In genomic region chr14:28030870-28031269, GRCm38 (mm10) we compare ENCODE assay signal across 13 mouse cellular contexts.
A peak's percentile ranks its signal among the peaks of the same experiment; 100 is the strongest.
DNase-seq lines count a peak whose midpoint lies in the region; ATAC-seq and TF ChIP-seq lines count a peak whose summit lies in the region.
"Had no signal": no experiment of that assay in that cellular context is flagged by ENCODE, and none has a peak within 500 bp of the region (broad histone marks: within the 10 kb centered on the region; RNA-seq: fewer than 3 reads in every experiment).

No protein-coding gene starts in this region.

- no peak overlapping the region for H3K9ac ChIP-seq in hindbrain, embryonic 14.5 days
- H3K9ac ChIP-seq in hindbrain, embryonic 12.5 days: no peak overlapping the region
- no peak overlapping the region for H3K9ac ChIP-seq in limb, embryonic 14.5 days (ENCODE audit: low read depth, low read length, severe bottlenecking)
- H3K9ac ChIP-seq in forebrain, embryonic 14.5 days (ENCODE audit: low read length): no peak overlapping the region
- H3K9ac ChIP-seq: embryonic facial prominence, embryonic 13.5 days; intestine, embryonic 15.5 days had no signal

- H3K4me2 ChIP-seq in hindbrain, embryonic 14.5 days (replicated peaks): no peak overlapping the region
- no peak overlapping the region for H3K4me2 ChIP-seq in hindbrain, embryonic 12.5 days (replicated peaks)
- H3K4me2 ChIP-seq in limb, embryonic 14.5 days (replicated peaks; ENCODE audit: low read depth, low read length, severe bottlenecking): no peak overlapping the region
- peak overlapping the region; percentile 5; the same call in 1 of the 2 replicates for H3K4me2 ChIP-seq in forebrain, embryonic 14.5 days (ENCODE audit: low read length)
- H3K4me2 ChIP-seq: embryonic facial prominence, embryonic 13.5 days; intestine, embryonic 15.5 days had no signal

- in situ Hi-C loops in Patski (cut with MboI; ENCODE audit: low pct_unique_long_range_greater_than_20kb): no loop called here

- POLR2A ChIA-PET in Patski (lab: Charles Lee): interaction anchor here (0.6 kb wide), 1 partner anchor 55 kb away, joined by 4 read pairs; no protein-coding TSS in a partner anchor

- 33% methylated on average over 1 of the region's 1 CpGs for WGBS in hindbrain, embryonic 14.5 days
- WGBS in hindbrain, embryonic 12.5 days: 70% methylated on average over 1 of the region's 1 CpGs
- WGBS in limb, embryonic 14.5 days: 69% methylated on average over 1 of the region's 1 CpGs
- WGBS in limb, embryonic 10.5 days: 76% methylated on average over 1 of the region's 1 CpGs
- 13% methylated on average over 1 of the region's 1 CpGs for WGBS in forebrain, embryonic 14.5 days

- no peaks in the 10 kb centered on the region for H3K36me3 ChIP-seq in hindbrain, embryonic 14.5 days (replicated peaks; ENCODE audit: control insufficient read depth, insufficient read depth)
- H3K36me3 ChIP-seq in hindbrain, embryonic 12.5 days: no peaks in the 10 kb centered on the region
- no peaks in the 10 kb centered on the region for H3K36me3 ChIP-seq in limb, embryonic 14.5 days (ENCODE audit: control insufficient read depth, insufficient read depth, low read length)
- H3K36me3 ChIP-seq in limb, embryonic 10.5 days: no peaks in the 10 kb centered on the region
- no peaks in the 10 kb centered on the region for H3K36me3 ChIP-seq in forebrain, embryonic 14.5 days (ENCODE audit: control insufficient read depth, insufficient read depth, low read length)
- H3K36me3 ChIP-seq: embryonic facial prominence, embryonic 13.5 days; intestine, embryonic 15.5 days had no signal

- no peaks in the 10 kb centered on the region for H3K27me3 ChIP-seq in hindbrain, embryonic 14.5 days (ENCODE audit: control insufficient read depth, insufficient read depth, low read length)
- H3K27me3 ChIP-seq in hindbrain, embryonic 12.5 days: no peaks in the 10 kb centered on the region
- no peaks in the 10 kb centered on the region for H3K27me3 ChIP-seq in limb, embryonic 14.5 days (ENCODE audit: control insufficient read depth, insufficient read depth, low read length)
- H3K27me3 ChIP-seq in limb, embryonic 10.5 days (ENCODE audit: low read depth, poor library complexity, severe bottlenecking): no peaks in the 10 kb centered on the region
- H3K27me3 ChIP-seq in Patski: no peaks in the 10 kb centered on the region
- H3K27me3 ChIP-seq in forebrain, embryonic 14.5 days (replicated peaks; ENCODE audit: control insufficient read depth, insufficient read depth, low read length): no peaks in the 10 kb centered on the region
- H3K27me3 ChIP-seq: embryonic facial prominence, embryonic 13.5 days; intestine, embryonic 15.5 days had no signal

- H3K27ac ChIP-seq in hindbrain, embryonic 14.5 days: no peak overlapping the region
- H3K27ac ChIP-seq in hindbrain, embryonic 12.5 days: no peak overlapping the region
- H3K27ac ChIP-seq in limb, embryonic 14.5 days (replicated peaks; ENCODE audit: low read depth, low read length): no peak overlapping the region
- H3K27ac ChIP-seq in limb, embryonic 10.5 days: no peak overlapping the region
- H3K27ac ChIP-seq in forebrain, embryonic 14.5 days (ENCODE audit: low read depth, low read length): no peak overlapping the region
- H3K27ac ChIP-seq: embryonic facial prominence, embryonic 13.5 days; intestine, embryonic 15.5 days had no signal

- no peak overlapping the region for H3K4me3 ChIP-seq in hindbrain, embryonic 14.5 days (replicated peaks; ENCODE audit: low read length)
- H3K4me3 ChIP-seq in hindbrain, embryonic 12.5 days: no peak overlapping the region
- no peak overlapping the region for H3K4me3 ChIP-seq in limb, embryonic 14.5 days (replicated peaks; ENCODE audit: low read length)
- no peak overlapping the region for H3K4me3 ChIP-seq in limb, embryonic 10.5 days
- no peak overlapping the region for H3K4me3 ChIP-seq in forebrain, embryonic 14.5 days (ENCODE audit: low read depth, low read length)
- H3K4me3 ChIP-seq: embryonic facial prominence, embryonic 13.5 days; intestine, embryonic 15.5 days; myocyte had no signal

- no peaks in the 10 kb centered on the region for H3K9me3 ChIP-seq in hindbrain, embryonic 14.5 days (ENCODE audit: control insufficient read depth, low read length)
- H3K9me3 ChIP-seq in hindbrain, embryonic 12.5 days (replicated peaks): no peaks in the 10 kb centered on the region
- H3K9me3 ChIP-seq in limb, embryonic 14.5 days (ENCODE audit: control insufficient read depth, low read length): no peaks in the 10 kb centered on the region
- no peaks in the 10 kb centered on the region for H3K9me3 ChIP-seq in limb, embryonic 10.5 days (replicated peaks)
- H3K9me3 ChIP-seq in forebrain, embryonic 14.5 days (replicated peaks; ENCODE audit: control insufficient read depth, low read length): no peaks in the 10 kb centered on the region
- H3K9me3 ChIP-seq: embryonic facial prominence, embryonic 13.5 days; intestine, embryonic 15.5 days had no signal

- peak; percentile 65 for DNase-seq in hindbrain, embryonic 14.5 days (ENCODE audit: low spot score)
- peak; percentile 13 for DNase-seq in limb, embryonic 14.5 days (ENCODE audit: low spot score)
- no peak for DNase-seq in limb, embryonic 10.5 days (ENCODE audit: low spot score)
- peak; percentile 43 for DNase-seq in Patski (ENCODE audit: low read depth, low spot score)
- peak; percentile 94 for DNase-seq in forebrain, embryonic 14.5 days (ENCODE audit: low spot score)
- DNase-seq in testis, postnatal 14 days (ENCODE audit: low spot score): no peak
- no peak for DNase-seq in right cerebral cortex, postnatal 14 days
- DNase-seq: heart, adult 11 months; left cerebral cortex, postnatal 4 days had no signal

- TF ChIP-seq POLR2A in limb, embryonic 14.5 days (IDR thresholded peaks at IDR 0.05; ENCODE audit: borderline replicate concordance, extremely low read depth, insufficient read depth, insufficient read length): no peak

- no peak for TF ChIP-seq CTCF in Patski (IDR thresholded peaks at IDR 0.05)

- CTCF ChIA-PET in Patski (lab: Charles Lee): interaction anchor here (2.7 kb wide), 1 partner anchor 17 kb away, joined by 7 read pairs; no protein-coding TSS in a partner anchor

- ATAC-seq in hindbrain, embryonic 14.5 days (ENCODE audit: low FRiP score): peak; percentile 53; the same call in 1 of the 2 replicates
- no peak for ATAC-seq in hindbrain, embryonic 12.5 days (ENCODE audit: low FRiP score)
- no peak for ATAC-seq in limb, embryonic 14.5 days (ENCODE audit: low FRiP score, low read depth)
- ATAC-seq in Patski: no peak
- peak; percentile 73 for ATAC-seq in forebrain, embryonic 14.5 days
- ATAC-seq: intestine, embryonic 15.5 days had no signal

- H3K4me1 ChIP-seq in hindbrain, embryonic 14.5 days (replicated peaks; ENCODE audit: control insufficient read depth, insufficient read depth, low read length): 0 out of 2 replicates have a peak, but pooled peaks cover 4% of the 10 kb centered on the region
- H3K4me1 ChIP-seq in hindbrain, embryonic 12.5 days: no peaks in the 10 kb centered on the region
- H3K4me1 ChIP-seq in limb, embryonic 14.5 days (ENCODE audit: control insufficient read depth, insufficient read depth, low read length): no peaks in the 10 kb centered on the region
- no peaks in the 10 kb centered on the region for H3K4me1 ChIP-seq in limb, embryonic 10.5 days
- H3K4me1 ChIP-seq in forebrain, embryonic 14.5 days (ENCODE audit: control insufficient read depth, insufficient read depth, low read length): peaks cover 2% of the 10 kb centered on the region; the same call in 1 of the 2 replicates
- H3K4me1 ChIP-seq: intestine, embryonic 15.5 days had no signal

Comparison
In these comparisons a context has a peak if more than half of its experiments do, and no peak if none do; other contexts are left out.
1. ATAC-seq: peak in hindbrain, embryonic 14.5 days (single experiment) and forebrain, embryonic 14.5 days (single experiment); none in hindbrain, embryonic 12.5 days (single experiment), limb, embryonic 14.5 days (single experiment) and Patski (single experiment).
2. DNase-seq: peak in hindbrain, embryonic 14.5 days (single experiment), limb, embryonic 14.5 days (single experiment), Patski (single experiment) and forebrain, embryonic 14.5 days (single experiment); none in limb, embryonic 10.5 days (single experiment), testis, postnatal 14 days (single experiment) and right cerebral cortex, postnatal 14 days (single experiment).